Mouse (Mus musculus) erythroid progenitor cell, adult 5-6 weeks (primary cell): Measurements from ENCODE around the gene Wbp1. TPM values are rescaled to one million over a fixed set of nuclear protein-coding genes. Genes with fewer than 3 reads are reported as not detected.

Source experiments
- ATAC-seq: replicated peaks from 2 replicates; pipeline ENCODE4 v1.8.0; 2016; ENCODE audit warnings: moderate number of reproducible peaks, mild to moderate bottlenecking, moderate TSS enrichment, inconsistent platforms; ENCODE audit not compliant: poor library complexity, low FRiP score, severe bottlenecking
- total RNA-seq, 2 experiments: library from RNA; stranded (forward) in 1 of 2; stranded (reverse) in 1 of 2; fragments of 150-400 nt in 1 of 2; fragments of 186-747, 209-891 nt in 1 of 2; gene quantifications; 2 replicates each; pipeline versions ENCODE4 v1.2.3 to v1.2.4; 2015 to 2017; ENCODE audit warnings: low replicate concordance in 2 of 2

Wbp1 gene
- total RNA-seq, 2 experiments from 2014 or later = 42.3 to 83.6 TPM

GRCm38 (mm10) chr6:83118825-83119733 lies 2.3 kb downstream of the Wbp1 start:
- ATAC-seq = no peak

GRCm38 (mm10) chr6:83118369-83118768 lies 3.0 kb downstream of the Wbp1 start:
- no peak for ATAC-seq

GRCm38 (mm10) chr6:83117616-83118015 lies 3.7 kb downstream of the Wbp1 start:
- ATAC-seq = no peak

GRCm38 (mm10) chr6:83117165-83117438 lies 4.3 kb downstream of the Wbp1 start:
- no peak for ATAC-seq

- ATAC-seq = no peak
Measured at GRCm38 (mm10) chr6:83116373-83117164, 4.8 kb downstream of the Wbp1 start.

GRCm38 (mm10) chr6:83115682-83116372 lies 5.5 kb downstream of the Wbp1 start:
- peak; percentile 11; the same call in 1 of the 2 replicates for ATAC-seq

- peak; percentile 92 for ATAC-seq
Measured at GRCm38 (mm10) chr6:83115011-83115671, 6.2 kb downstream of the Wbp1 start, which contains the start of gene Mogs. TSS of gene Mogs (plus strand) at chr6:83115496.

- ATAC-seq = no peak
Measured at GRCm38 (mm10) chr6:83111510-83112136, 9.7 kb downstream of the Wbp1 start.

- ATAC-seq = peak; percentile 76
Measured at GRCm38 (mm10) chr6:83108762-83109668, 12.3 kb downstream of the Wbp1 start, which contains the start of gene Mrpl53. TSS of gene Mrpl53 (plus strand) at chr6:83109040.

GRCm38 (mm10) chr6:83107566-83108400 lies 13.6 kb downstream of the Wbp1 start:
- peak; percentile 74 for ATAC-seq

- ATAC-seq = no peak
Measured at GRCm38 (mm10) chr6:83104158-83104557, 17.2 kb downstream of the Wbp1 start.

- ATAC-seq = no peak
Measured at GRCm38 (mm10) chr6:83103130-83103650, 18.2 kb downstream of the Wbp1 start.

- peak; percentile 82 for ATAC-seq
Measured at GRCm38 (mm10) chr6:83101688-83102556, 19.4 kb downstream of the Wbp1 start.

GRCm38 (mm10) chr6:83101316-83101687 lies 20.1 kb downstream of the Wbp1 start, which contains the start of the genes Ccdc142 and Gm42688:
TSS of gene Ccdc142 (plus strand) at chr6:83101601.
TSS of gene Gm42688 (plus strand) at chr6:83101617.
- ATAC-seq = peak; percentile 87

- no peak for ATAC-seq
Measured at GRCm38 (mm10) chr6:83098411-83098810, 22.9 kb downstream of the Wbp1 start.

GRCm38 (mm10) chr6:83095968-83096367 lies 25.4 kb downstream of the Wbp1 start:
- ATAC-seq = 0 out of 2 replicates have a peak, but pooled peaks have one; percentile 32
